Mouse (Mus musculus): ENCODE measurements at regions not wholly inside any gene's neighbourhood (a gene's known extent, or its start where the extent isn't known, plus 50 kb on each side); places are given as distances from the start of the nearest gene placed in this dataset.

DNA sequence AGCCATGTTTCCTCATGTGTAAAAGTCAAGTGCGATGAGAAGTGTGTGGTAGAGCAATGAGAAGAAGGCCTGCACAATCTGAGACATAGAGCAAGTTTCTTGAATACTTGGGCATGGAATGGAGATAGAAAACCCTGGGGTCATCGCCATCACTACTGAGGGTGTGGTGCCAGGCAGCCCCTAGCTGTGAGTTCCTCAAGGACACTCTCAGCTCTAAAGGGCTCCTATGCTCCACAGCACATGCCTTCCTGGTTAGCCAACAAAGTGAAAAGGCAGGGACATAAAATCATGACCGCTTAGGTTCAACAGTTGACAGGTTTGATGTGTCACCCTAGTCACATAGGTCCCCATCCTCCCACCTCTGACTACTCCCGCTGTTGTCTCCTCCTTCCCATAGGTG lies 66.8 kb upstream of the Rps6ka3 start:
- TF ChIP-seq POLR2A (IDR thresholded peaks at IDR 0.05; ENCODE audit: insufficient read length, low read depth) (no peak), SRF (IDR thresholded peaks at IDR 0.05; ENCODE audit: control insufficient read depth, insufficient read length, low read depth) (no peak), TCF12 (IDR thresholded peaks at IDR 0.05; ENCODE audit: insufficient read depth, poor library complexity, severe bottlenecking) (no peak), USF1 (IDR thresholded peaks at IDR 0.05; ENCODE audit: low read depth) (no peak), POLR2AphosphoS2 (IDR thresholded peaks at IDR 0.05; ENCODE audit: insufficient read length, low read depth) (no peak), TCF3 (IDR thresholded peaks at IDR 0.05; ENCODE audit: insufficient read length, low read depth) (no peak)
